Mouse (Mus musculus) right cerebral cortex, adult 18-20 months (tissue): ENCODE data around the gene Mbd5.

Experiments
- DNase-seq: peaks from one replicate; pipeline ENCODE4 v3.0.0; 2022; ENCODE audit warnings: mixed read lengths

The Mbd5 gene

DNA sequence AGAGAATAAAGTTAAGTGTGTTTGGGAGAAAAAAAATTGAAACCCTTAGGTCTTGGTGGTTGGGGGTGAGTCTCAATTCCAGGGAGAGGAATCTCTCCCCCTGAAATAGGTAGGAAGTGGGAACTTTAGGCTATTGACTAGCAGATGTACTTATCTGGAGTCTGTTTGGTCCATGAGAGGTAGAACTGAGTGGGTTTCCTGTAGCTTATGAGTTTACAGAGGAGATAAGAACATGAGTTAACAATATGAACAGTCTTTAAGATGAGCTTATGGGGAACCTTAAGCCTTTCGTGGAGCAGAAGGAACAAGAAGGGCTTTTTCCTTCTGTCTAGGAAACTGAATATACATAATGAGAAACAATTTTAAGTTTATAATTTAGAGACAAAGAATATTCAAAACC, 404.8 kb downstream of the Mbd5 start:
- no peak for DNase-seq

DNA sequence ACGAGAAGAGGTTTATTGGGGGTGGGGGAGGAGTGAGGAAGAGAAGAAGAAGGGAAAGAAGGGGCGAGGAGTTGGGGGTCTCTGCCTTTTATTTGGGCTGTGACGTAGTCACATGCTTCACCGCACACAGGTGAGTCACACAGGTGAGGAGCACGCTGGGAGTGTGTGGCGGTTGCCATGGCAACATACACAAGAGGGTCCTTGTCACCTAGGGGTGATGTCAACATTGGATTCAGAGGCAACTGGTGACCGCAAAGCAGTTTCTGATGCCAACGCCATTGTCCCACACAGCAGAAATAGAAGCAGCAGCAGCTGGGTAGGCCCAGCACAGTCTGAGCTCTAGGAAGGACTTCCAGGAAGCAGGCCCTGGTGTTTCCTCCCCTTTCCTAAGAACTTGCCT, 406.6 kb downstream of the Mbd5 start:
- no peak for DNase-seq

DNA sequence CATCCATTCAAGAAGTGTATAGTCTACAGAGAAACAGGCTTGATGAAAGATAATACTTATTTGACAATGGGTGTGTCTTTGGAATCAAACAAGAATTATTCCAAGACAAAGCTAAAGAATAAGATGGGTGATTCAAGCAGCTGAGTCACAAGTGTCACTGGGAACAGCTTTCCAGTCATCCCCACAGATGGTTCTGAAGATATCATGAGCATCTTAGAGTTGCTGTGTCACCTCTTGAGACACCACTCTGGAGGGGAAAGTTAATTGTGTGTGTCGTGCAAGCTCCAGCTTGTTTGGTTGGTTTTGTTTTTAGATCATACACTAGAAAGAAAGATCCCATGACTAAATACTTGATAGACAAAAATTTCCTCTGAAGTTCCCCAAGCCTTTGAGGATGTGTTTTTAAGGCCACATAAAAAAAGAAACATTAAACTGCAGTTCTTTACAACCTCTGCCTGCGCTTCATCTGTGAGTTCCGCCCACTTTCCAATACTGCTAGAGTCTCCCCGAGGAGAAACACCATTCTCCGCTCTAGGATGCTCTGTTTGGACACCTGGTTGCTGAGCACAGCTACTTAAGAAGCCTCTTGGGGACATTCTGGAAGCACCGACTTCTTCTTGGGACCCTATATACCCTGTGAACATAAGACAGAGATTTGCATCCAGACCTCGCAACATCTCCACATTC, 409.0 kb downstream of the Mbd5 start:
- DNase-seq: peak; percentile 57

DNA sequence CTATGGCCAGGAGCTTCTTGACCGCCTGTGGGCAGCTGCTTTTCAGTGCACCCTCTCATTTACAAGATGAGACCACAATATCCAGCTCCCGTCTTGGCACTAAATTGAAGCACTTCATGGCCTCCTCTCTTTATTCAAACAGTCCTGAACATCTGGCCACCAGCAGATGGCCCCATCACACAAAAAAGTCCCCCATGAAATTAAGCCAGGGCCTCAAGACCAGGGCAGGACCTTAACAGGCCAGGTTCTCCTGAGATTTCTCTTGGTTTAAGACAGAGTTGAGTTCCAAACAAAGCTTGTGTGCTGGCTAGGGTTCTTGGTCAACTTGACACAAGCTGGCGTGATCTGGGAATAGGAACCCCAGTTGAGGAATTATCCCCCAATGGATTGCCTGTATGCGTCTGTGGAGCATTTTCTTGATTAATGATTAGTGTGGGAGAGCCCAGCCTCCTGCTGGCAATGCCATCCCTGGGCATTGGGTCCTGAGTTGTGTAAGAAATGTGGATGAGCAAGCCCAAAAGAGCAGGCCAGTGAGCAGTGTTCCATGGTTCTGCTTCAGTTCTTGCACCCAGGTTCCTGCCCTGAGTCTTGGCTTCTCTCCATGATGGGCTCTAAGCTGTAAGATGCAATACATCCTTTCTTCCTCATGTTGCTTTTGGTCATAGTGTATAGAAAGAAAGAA, 409.7 kb downstream of the Mbd5 start:
- DNase-seq: peak; percentile 12

DNA sequence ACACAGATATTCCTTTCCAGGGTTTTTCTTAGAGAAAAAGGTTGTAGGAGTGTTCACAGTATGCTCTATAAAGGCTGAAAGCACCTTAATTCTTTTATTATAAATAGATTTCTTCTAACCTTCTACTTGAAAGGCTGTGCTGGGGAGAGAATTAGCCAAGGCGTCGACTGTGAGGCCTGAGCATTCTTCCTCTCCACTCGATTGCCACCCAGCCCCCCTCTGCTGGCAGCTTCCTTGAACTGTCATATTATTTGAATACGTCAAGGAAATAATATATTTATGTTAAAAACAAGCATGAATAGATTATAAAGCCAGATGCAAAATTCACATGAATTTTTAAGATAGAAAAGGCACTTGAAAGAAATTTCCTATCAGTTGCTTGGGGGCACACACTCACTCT, 410.4 kb downstream of the Mbd5 start:
- no peak for DNase-seq

DNA sequence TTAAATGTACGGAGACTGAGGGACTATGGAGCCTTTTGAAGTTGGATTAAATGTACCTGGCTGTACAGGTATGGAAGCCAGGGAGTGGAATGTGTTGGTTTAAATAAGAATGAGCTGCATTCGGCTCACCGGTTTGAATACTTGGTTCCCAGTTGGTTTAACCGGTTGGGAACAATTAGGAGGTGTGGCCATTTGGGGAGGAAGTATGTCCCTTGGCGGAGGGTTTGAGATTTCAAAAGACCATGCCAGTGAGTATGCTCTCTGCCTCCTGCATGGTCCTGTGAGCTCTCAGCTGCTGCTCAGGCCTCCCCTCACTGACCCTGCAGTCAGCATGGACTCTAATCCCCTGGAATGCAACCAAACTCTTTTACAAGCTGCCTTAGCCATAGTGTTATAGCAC, 415.2 kb downstream of the Mbd5 start:
- no peak for DNase-seq

DNA sequence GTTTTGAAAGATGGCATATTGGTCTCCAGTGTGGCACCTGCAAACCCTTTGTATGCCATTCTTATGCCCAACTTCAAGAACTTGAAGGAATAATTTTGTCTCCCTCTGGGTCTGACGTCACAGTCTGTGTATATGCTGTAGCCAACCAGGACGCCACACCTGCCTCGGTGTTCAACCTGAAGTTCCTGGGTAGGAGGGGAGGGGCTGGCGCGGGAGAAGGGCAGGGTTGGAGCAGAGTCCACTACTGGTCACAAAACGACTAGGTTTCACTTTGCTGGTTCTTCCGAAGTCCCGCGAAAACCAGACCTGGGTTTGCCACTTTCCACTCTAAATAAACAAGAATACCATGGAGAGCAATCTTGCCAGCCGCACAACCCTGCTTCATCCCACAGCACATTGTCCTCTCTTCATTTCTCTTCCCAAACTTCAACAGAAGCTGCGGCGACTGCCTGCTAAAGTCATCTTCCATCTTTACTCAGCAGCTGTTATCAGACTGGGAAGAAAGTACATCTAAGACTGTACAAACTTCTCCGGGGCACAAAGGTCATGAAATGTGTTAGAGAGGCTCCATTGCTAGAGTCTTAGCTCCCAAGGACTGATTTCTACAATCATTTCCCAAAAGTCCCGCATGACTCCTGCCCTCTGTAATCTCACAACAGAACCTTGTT, 417.7 kb downstream of the Mbd5 start:
- no peak for DNase-seq

DNA sequence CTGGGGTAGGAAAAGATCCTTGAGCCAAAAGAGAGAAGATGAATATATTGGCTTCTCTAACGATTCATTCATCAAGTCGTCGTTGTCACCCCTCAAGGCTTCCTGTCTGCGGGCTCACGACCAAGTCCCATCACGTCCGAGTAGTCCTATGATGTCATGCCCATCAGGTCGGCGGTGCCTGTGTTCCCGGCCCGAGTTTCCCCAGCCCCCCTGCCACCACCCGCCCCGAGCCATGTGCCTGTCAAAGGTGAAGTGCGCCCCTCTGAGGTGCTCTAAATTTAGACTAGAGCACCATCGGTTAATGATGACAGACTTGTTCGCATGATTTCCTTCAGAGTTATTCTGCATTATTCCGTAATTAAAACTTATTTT, 418.2 kb downstream of the Mbd5 start:
- DNase-seq: no peak

DNA sequence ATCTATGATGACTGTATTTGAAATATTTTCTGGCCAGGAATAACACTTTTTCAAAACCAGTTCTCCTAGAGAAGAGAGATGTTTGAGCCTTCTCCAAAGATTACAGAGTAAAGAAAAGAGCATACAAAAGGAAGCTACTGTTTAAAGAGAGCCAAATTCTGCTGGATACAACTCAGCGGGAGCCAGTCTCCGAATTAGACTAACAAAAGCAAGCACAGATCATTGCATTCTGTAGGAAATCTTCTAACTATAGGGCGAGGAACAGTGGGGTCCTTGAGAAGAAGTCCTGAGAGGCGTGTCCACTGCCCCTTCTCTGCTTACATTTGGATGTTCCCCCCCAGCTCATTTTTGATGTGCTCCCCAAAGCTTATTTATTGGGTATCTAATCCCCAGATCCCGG, 422.3 kb downstream of the Mbd5 start:
- DNase-seq: no peak

DNA sequence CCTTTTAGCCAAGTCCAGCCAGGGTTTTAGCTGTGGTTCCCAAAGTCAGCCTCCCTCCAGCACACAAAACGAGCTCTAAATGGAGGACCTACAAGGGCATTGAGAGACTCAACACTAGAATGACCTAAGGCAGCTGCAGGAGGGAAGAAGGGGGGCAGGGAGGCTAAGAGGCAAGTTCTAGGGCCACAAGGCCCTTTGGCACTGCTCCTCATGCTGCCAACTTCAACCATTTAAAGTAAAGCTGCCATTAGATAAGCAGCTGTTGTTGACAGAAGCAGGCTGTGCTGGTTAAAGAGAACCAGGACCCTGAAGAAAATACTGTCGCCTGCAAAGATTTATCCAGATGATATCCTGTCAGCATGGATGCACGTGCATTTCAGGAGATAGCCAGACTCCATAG, 423.3 kb downstream of the Mbd5 start:
- DNase-seq: no peak
